Mouse (Mus musculus) liver, embryonic 14.5 days (tissue): Measurements from ENCODE around the gene Sgcd.
A peak's percentile ranks its signal among the peaks of the same experiment; 100 is the strongest.

ENCODE experiments used
- CTCF ChIP-seq: IDR thresholded peaks from 2 replicates; pipeline ENCODE4 v1.5.1; 2016; ENCODE audit warnings: antibody characterized with exemption, low read depth, control low read depth
- EP300 ChIP-seq: IDR thresholded peaks from 2 replicates; pipeline ENCODE4 v1.6.1; 2016; ENCODE audit warnings: antibody characterized with exemption, low read depth

DNA sequence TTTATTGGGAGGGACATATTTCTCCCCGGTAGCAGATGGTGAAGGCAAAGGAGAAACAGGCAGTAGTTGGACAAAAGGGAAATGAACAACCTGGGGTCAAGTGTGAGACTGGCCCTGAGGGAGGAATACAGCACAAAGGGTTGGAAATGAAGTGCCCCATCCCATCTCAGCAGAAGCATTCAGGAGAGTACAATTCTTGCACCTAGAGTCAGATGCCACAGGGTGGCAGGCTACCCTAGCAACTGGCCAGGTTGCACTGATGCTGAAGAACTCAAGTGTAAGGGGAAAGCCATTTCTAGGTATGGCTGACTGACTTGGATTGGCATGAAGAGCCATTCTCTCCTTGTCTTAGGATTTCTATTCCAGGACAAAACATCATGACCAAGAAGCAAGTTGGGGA lies 1124.0 kb downstream of the Sgcd start:
- TF ChIP-seq CTCF: peak; percentile 25
- no peak for TF ChIP-seq EP300
